Mouse (Mus musculus) lung, adult 2 months (tissue): Measurements from ENCODE around the gene Cpt1c.

ENCODE experiments used
- CTCF ChIP-seq: fragments of 200-500 bp; IDR thresholded peaks from 2 replicates; pipeline ENCODE4 v1.5.1; 2011; ENCODE audit warnings: mild to moderate bottlenecking, low read length, control low read depth; ENCODE audit not compliant: insufficient read depth
- POLR2A ChIP-seq: fragments of 200-500 bp; IDR thresholded peaks from 2 replicates; pipeline ENCODE4 v1.6.1; 2011; ENCODE audit warnings: low read depth, mild to moderate bottlenecking, control low read depth, low read length, borderline replicate concordance; ENCODE audit errors: extremely low read depth

DNA sequence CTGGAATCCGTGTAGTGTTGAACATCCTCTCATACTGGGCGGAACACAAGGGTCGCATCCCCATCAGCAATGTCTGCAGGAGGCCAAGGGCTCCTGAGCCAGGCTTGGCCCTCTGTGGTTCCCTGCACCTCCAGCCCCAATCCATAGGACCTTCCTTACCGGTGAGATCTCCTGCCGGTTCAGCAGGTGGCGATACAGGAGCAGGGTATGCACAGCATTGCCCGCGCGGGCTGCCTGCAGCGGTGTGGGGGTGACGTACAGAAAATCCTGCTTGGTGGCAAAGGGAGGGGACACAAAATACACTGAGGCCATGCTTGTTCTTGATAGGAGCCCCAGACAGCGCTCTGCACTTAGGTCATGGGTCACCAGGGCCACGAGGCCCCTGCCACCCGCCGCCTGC, 8.0 kb downstream of the Cpt1c start:
- TF ChIP-seq CTCF (no peak), POLR2A (no peak)
